Mouse (Mus musculus) cerebellum, adult 2 months (tissue): ENCODE data around the gene Coq10b. TPM values are rescaled to one million over a fixed set of nuclear protein-coding genes. Genes with fewer than 3 reads are reported as not detected.
A peak's percentile ranks its signal among the peaks of the same experiment; 100 is the strongest.
"Not testable (repeated sequence)": the region's sequence is repeated elsewhere in the genome, so short reads cannot be mapped to it uniquely, and the experiment has no call there.

Experiments used
- DNase-seq, 2 experiments: peaks; one replicate each; pipeline ENCODE4 v3.0.0; 2021
- H3K27ac ChIP-seq: fragments of 200-500 bp; 2 replicates; pipeline ENCODE4 v1.5.1; 2012; ENCODE audit warnings: low read length, control low read depth, inconsistent platforms; ENCODE audit not compliant: insufficient read depth
- H3K27me3 ChIP-seq: fragments of 200-500 bp; 2 replicates; pipeline ENCODE4 v1.6.1; 2012; ENCODE audit warnings: inconsistent platforms, mild to moderate bottlenecking, low read length, moderate library complexity; ENCODE audit not compliant: control insufficient read depth, insufficient read depth
- H3K4me1 ChIP-seq: fragments of 200-500 bp; 2 replicates; pipeline ENCODE4 v1.6.1; 2011; ENCODE audit warnings: low read length; ENCODE audit not compliant: control insufficient read depth, insufficient read depth
- H3K4me3 ChIP-seq: fragments of 200-500 bp; replicated peaks from 2 replicates; pipeline ENCODE3; 2011; ENCODE audit warnings: mild to moderate bottlenecking, low read depth, low read length, control low read depth; ENCODE audit not compliant: insufficient read depth
- CTCF ChIP-seq: fragments of 200-500 bp; IDR thresholded peaks from 2 replicates; pipeline ENCODE4 v1.5.1; 2011; ENCODE audit warnings: low read depth, mild to moderate bottlenecking, control low read depth, low read length, moderate library complexity, borderline replicate concordance; ENCODE audit not compliant: insufficient read depth
- POLR2A ChIP-seq: fragments of 200-500 bp; IDR thresholded peaks from 2 replicates; pipeline ENCODE4 v1.6.1; 2011; ENCODE audit warnings: low read length, control low read depth, borderline replicate concordance; ENCODE audit not compliant: insufficient read depth
- WGBS: fragments of 180-500 bp; shearing (Covaris S2); methylation state at CpG from one replicate; pipeline ENCODE4 v1.1.7; 2018; 5-methylcytosine and 5-hydroxymethylcytosine counted together
- polyA plus RNA-seq: library from polyadenylated mRNA; depleted of rRNA; stranded (reverse); fragments of >200 nt; gene quantifications from 2 replicates; pipeline ENCODE4 v1.2.3, GENCODE M21; 2012; rRNA removed

Gene Coq10b
- polyA plus RNA-seq: 27.5 and 30.8 TPM in 2 replicates

- Histone ChIP-seq H3K4me1 (peaks cover 4% of the 10 kb centered on the region; the same call in 1 of the 2 replicates), H3K4me3 (peak within 1 kb of the TSS; percentile 69), H3K27ac (peak within 1 kb of the TSS; percentile 97), H3K27me3 (no peaks in the 10 kb centered on the region)
- under 1% methylated on average over 46 of the region's 46 CpGs for WGBS
- peak; percentile 100 for DNase-seq
- TF ChIP-seq POLR2A (peak; percentile 69; the same call in 1 of the 2 replicates), CTCF (no peak)
These were observed at the start of gene Coq10b for GRCm38 (mm10) chr1:55052355-55052953. Coq10b (plus strand) TSS chr1:55052770.

- 95% methylated on average over 2 of the region's 2 CpGs for WGBS
- not testable (repeated sequence) for H3K27ac ChIP-seq, H3K4me3 ChIP-seq, H3K27me3 ChIP-seq, H3K4me1 ChIP-seq, DNase-seq
These were observed 44.3 kb upstream of the Coq10b start for GRCm38 (mm10) chr1:55008313-55008712.

- WGBS: 34% methylated on average over 3 of the region's 3 CpGs
- Histone ChIP-seq H3K4me3 (no peak overlapping the region), H3K27ac (no peak overlapping the region), H3K27me3 (no peaks in the 10 kb centered on the region), H3K4me1 (no peaks in the 10 kb centered on the region)
- no peak for DNase-seq
- TF ChIP-seq CTCF (no peak), POLR2A (no peak)
These were observed 40.1 kb upstream of the Coq10b start for GRCm38 (mm10) chr1:55012513-55012912.

GRCm38 (mm10) chr1:55021907-55022306, 30.7 kb upstream of the Coq10b start:
- DNase-seq: no peak
- Histone ChIP-seq H3K27me3 (no peaks in the 10 kb centered on the region), H3K4me1 (no peaks in the 10 kb centered on the region), H3K4me3 (no peak overlapping the region), H3K27ac (no peak overlapping the region)
- no peak for TF ChIP-seq POLR2A
- no peak for TF ChIP-seq CTCF

GRCm38 (mm10) chr1:55025656-55026430, 26.7 kb upstream of the Coq10b start:
- Histone ChIP-seq H3K4me3 (peak overlapping the region; percentile 68), H3K27ac (no peak overlapping the region), H3K27me3 (no peaks in the 10 kb centered on the region), H3K4me1 (no peaks in the 10 kb centered on the region)
- WGBS: 6% methylated on average over 10 of the region's 10 CpGs
- TF ChIP-seq CTCF (no peak), POLR2A (no peak)
- no peak for DNase-seq

GRCm38 (mm10) chr1:55026444-55027252, 25.9 kb upstream of the Coq10b start:
- DNase-seq: no peak

GRCm38 (mm10) chr1:55027253-55027801, 25.2 kb upstream of the Coq10b start, which contains the start of gene Sf3b1:
Sf3b1 (minus strand) TSS chr1:55027481.
- peak within 1 kb of the TSS; percentile 70 for H3K27ac ChIP-seq
- H3K4me1 ChIP-seq: no peaks in the 10 kb centered on the region

More at GRCm38 (mm10) chr1:55026444-55027252, 25.9 kb upstream of the Coq10b start:
- TF ChIP-seq POLR2A (no peak), CTCF (no peak)
- Histone ChIP-seq H3K4me1 (no peaks in the 10 kb centered on the region), H3K27ac (peak overlapping the region; percentile 70), H3K27me3 (no peaks in the 10 kb centered on the region), H3K4me3 (peak overlapping the region; percentile 68)
- WGBS: under 1% methylated on average over 55 of the region's 55 CpGs

More at GRCm38 (mm10) chr1:55027253-55027801, 25.2 kb upstream of the Coq10b start, which contains the start of gene Sf3b1:
- TF ChIP-seq CTCF (no peak), POLR2A (peak; percentile 68)
- H3K4me3 ChIP-seq: peak within 1 kb of the TSS; percentile 68
- peak; percentile 94 to 97 for DNase-seq
- H3K27me3 ChIP-seq: no peaks in the 10 kb centered on the region
- under 1% methylated on average over 46 of the region's 46 CpGs for WGBS
